Mouse (Mus musculus): ENCODE measurements around the gene Il1rl1.

Il1rl1 gene

DNA sequence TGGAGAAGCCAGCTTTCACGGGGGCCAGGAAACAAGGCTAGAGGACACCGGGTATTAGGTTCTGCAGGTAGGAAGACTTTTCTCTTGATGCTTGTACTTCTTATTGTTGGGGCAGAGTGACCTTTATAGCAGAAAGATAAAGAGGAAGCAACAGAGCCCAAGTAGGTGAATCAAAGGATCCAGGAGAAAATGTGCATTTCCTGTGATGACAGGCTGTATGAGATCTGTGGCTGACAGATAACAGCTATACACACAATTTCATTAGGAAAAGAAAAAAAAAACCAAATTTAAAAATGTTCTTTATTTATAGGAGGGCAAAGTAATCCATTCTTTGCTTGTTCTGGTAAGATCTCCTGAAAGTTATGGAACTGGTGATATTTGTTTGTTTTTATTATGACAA lies 8.0 kb downstream of the Il1rl1 start:
- no peak for DNase-seq (ENCODE audit: low read depth, low spot score)

DNA sequence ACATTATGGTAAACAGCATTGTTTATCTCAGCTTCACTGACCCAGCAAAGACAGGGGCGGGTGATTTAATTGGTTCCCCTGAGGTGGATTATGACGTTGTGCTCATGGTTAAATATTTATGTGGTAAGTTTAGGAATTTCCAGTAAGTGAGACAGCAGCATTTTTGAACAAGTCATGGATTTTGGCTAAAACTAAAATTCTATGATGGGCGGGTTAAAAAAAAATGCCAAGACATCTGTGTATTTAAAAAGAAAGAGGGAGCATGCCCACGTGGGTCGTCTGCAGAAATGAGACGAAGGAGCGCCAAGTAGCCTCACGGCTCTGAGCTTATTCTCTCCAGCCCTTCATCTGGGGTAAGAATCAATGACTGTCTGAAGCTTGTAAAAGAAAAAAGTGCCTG lies 10.1 kb downstream of the Il1rl1 start:
- DNase-seq (ENCODE audit: low read depth, low spot score): no peak

DNA sequence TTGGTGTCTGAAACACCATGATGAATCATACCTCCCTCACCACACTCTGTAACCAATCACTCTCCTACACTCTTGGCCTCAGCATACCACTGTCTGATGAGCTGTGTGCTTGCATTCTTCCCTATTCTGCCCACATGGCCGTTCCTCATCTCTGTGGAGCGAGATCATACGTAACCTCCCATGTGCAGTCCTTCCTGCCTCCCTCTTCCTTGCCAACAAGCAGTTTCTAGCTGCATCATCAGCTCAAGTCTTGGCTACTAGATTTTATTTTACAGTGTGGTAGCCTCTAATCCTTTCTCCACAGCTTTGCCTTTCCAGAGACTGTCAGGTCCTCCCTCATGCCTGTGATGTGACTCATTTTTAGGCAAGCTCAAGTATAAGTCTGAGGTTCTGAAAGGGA lies 15.4 kb downstream of the Il1rl1 start:
- DNase-seq (ENCODE audit: low read depth, low spot score): no peak

DNA sequence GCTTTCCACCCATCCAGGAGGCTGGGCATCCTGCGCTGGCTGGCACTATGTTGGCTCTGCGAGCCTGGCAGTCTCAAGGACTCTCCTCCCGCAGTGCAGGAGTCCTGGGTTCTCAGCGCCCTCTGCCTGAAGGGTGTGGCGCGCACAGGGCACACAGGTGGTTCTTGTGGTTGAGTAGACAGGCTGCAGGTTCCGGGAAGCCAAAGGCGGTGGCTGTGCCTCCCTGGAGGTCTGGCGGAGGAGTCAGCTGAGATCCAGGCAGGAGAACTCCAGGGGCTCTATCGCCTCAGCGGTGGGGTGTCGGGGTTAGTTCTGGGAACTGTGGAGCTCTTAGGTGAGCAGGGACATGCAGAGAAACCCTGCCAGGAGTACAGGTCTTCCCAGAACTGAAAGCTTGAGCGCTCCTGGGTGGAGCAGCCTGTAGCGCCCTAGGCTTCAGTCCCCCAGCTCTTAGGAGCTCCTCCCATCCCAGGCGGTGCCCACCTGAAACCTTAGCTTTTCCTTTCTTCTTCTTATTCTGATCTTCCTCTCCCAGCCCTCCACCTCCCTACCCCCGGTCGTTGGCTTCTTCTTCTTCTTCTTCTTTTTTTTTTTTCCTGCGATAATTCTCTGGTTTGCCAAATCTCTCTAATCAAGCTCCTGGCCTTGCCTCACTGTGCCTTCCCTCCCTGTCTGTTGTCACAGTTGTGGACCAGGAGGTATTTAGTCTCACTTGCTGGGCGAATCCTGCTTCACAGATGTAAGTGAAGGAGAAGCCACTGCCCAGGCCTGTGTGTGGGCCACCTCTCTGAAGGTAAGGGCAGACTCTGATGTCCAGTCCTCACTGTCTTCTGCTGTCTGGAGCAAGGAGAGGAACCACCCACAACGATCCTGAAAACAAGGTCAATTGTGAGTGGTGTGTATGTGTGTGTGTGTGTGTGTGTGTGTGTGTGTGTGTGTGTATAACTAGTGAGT lies 36.4 kb downstream of the Il1rl1 start, which contains the start of gene Il18r1:
TSS of gene Il18r1 (plus strand) at position 76 of the 954 bp plus-strand sequence.
- no peak for DNase-seq (ENCODE audit: low read depth, low spot score)

DNA sequence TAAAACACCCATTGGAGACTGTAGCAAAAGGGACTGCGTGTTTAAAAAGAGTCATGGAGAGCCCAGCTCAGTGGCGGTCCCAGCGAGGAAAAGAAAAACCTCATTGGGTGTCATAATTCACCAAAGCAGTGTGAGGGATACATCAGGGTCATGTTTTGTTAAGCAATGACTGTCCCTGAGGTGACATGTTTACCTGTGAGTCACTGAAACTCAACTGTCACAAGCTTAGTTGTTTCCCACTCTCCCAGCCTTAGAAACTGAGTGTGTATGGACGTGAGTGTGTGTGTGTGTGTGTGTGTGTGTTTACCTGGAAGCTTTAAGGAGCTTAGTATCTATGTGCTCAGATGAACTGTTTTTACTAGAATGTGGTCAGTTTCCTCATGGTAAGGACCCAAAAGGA lies 37.9 kb downstream of the Il1rl1 start:
- DNase-seq (ENCODE audit: low read depth, low spot score): no peak

DNA sequence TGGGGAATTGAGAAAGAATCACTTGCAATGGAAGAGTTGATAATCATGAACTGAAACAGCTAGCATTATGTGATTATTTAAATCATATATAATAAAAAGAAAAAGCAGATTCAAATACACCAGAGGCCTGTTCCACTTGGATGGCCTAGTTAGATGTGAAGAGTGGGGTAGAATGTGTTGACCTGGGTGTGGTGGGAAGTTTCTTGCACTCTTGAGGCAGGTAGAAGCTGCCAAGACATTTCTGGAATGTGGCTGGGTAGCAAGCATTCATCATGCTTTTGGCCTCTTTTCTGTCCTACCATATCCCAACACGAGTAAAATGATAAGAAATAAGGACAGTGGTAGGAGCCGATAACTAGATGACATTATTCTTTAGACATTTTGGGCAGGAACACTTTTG lies 39.4 kb downstream of the Il1rl1 start:
- DNase-seq (ENCODE audit: low read depth, low spot score): no peak

DNA sequence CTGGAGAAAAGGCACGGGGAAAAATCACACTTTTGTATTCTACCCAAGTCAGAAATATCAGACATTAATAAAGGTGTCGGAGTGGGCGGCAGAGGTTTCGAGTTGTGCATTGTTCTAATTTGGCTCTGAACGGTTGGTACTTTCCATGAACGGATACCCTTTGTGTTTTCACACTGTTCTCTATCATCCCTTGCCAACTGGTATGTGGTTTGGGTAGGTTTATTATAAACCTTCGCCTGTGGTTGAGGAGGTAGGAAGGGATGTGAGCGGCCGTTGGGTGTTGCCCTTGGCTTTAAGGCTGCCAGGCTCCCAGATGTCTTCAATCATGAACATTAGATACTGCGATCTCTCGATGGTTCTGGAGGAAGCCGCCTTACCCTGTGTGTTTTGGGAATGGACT lies 40.5 kb downstream of the Il1rl1 start:
- DNase-seq (ENCODE audit: low read depth, low spot score): no peak

DNA sequence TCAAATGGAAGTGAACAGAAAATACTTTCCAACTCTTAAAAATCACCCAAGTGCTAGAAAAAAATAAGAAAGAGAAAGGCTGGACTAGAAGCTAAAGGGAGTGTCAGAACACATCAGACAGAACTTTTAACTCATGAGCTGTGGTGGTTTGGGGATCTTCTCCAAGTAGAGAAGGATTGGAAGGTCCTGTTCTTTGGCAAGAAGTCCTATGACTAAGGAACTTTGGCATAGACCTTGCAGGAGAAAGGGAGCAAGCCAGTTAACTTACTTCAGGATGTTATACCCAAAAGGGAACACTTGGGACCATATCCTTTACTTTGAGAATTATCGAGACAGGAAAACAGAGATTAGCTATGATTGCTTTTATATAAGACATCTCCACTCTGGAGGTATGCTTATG lies 43.0 kb downstream of the Il1rl1 start:
- no peak for DNase-seq (ENCODE audit: low read depth, low spot score)

DNA sequence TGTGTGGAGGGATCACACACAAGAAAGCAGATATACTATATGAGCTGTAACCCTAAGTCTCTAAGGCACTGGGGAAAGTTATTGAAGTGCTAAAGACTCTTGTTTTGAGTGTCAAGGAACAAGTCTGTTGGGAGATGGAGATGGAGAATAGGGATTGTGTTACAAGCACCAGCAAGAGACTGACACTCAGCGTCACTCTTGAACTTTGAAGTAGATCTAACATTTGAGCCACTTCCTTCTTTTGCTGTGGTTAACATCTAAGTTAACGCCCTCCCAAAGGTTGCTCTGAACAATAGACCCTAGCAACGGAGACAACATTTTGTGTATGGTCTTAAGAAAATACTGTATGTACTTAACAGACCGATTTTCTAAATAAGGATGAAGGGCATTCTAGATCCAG lies 44.3 kb downstream of the Il1rl1 start:
- no peak for DNase-seq (ENCODE audit: low read depth, low spot score)

DNA sequence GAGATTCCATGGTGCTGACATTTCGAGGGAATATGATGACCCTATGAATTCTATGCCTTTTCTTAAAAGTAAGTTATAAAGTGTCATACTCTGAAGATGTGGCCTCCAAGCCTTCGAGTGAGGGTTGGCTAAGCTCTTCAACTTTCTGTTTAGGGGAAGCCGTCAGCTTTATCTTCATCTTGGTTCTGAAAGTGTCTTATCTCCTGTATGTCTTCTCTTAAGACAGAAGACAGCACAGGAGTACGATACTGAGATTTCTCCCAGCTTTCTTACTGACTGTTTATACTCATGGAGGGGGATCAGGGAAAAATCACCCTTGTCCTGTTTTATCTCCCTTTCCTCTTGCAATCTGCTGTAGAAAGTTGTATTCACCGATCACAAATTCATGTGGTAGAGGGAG lies 45.0 kb downstream of the Il1rl1 start:
- DNase-seq (ENCODE audit: low read depth, low spot score): no peak

DNA sequence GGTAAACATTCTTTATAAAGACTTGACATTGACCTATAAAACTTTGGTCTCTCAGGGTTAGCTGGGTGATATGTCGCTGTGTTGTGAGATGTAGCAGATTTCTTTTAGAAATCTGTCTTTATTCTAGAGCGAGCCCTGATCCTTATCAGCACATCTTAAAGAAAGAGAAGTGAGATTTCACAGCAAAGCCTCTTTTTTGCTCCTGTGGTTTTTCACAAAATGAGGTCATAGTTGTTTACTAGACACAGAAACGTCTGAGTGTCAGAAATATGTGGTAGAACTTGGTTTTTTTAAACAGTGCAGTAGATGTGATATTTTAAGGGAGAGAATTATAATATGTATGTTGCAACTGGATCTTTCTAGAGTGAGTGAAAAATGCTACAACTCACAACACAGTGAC lies 46.3 kb downstream of the Il1rl1 start:
- DNase-seq (ENCODE audit: low read depth, low spot score): no peak

DNA sequence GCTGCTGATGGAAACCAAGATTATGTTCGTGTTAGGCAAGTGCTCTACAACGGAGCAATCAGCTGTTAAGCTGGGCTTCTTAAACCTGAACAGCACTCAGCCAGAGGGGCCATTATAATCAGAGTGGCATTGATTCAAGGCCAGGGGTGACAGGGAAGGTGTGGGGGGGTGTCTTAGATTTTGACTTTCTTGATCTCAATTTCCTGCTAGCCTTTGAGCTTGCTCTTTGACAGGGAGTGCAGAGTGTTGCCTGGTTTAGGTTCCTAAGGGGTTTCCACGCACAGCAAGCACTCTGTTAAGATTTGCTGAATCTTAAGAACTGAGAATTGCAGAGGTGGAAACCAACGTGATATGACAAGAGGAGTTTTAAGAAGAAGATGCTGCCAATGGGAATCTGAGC lies 47.4 kb downstream of the Il1rl1 start:
- DNase-seq (ENCODE audit: low read depth, low spot score): no peak

DNA sequence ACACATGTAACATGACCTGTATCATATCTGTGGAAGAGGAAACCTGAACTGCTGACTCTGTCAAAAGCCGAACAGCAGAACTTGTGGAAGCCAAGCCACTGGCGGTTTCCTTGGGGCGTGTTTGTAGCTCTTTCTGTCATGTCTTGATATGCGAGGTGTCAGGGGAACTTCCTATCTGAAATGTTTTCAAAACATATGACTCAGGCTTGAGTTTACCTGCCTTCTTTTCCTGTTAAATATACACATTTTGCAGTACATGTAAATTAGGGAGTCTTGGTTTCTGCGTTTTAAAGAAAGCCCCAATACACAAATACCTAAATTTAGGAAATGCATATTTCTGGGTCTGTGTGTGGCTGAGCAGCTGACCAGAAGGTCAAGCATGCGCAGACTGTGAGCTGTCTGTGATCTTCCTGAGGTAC lies 50.1 kb downstream of the Il1rl1 start:
- no peak for DNase-seq (ENCODE audit: low read depth, low spot score)

DNA sequence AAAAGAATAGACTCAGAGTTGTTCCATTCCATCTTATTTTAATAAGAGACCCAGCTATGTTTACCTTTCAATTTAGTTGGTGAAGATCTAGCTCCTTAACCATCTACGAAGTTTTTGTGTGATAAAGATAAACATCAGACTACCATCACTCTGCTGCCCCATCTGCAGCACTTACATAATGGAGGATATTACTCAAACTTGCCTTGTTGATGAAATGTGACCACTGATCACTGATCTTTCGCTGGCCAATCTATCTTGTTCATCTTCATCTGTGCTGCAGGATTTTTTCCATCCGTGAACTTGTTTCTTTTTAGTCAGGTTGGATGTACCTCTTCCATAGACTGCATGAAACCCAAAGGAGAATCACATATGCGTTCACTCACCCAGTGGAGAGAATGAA lies 65.2 kb downstream of the Il1rl1 start:
- no peak for DNase-seq (ENCODE audit: low read depth, low spot score)

DNA sequence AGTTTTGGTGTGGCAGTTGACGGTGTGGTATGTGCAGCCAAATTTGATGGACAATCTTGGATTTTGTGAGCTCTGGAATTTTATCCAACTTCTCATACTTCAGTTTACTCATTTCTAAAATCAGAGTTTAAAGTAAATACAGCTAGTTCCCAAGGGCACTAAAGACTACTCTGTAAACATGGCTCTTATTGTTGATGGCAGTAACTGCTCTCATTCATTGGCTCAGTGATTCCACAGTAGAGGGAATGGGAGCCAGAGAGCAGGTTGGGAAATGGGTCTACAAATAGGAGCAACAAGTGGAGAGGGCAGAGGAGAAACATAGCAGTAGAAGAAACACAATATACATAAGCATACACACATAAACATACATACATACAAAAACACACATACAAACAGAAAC lies 70.3 kb downstream of the Il1rl1 start:
- no peak for DNase-seq (ENCODE audit: low read depth, low spot score)

DNA sequence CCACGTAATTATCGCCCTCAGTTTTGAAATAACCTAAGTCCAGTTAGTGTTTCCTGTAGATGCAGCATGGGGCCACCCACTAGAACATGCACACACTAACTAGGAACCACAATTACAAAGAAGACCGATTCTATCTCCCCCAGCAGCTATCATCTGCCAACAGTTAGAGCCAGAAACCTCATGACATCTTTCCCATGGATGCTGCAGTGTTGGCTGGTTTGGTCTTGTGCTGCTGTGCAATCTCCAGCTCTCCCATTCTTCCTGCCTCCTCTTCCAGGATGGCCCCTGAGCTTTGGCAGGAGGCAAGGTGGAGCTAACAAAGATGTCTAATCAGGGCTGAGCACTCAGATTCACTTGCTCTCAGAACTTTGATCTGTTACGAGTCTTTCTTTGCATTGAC lies 71.8 kb downstream of the Il1rl1 start:
- no peak for DNase-seq (ENCODE audit: low read depth, low spot score)

DNA sequence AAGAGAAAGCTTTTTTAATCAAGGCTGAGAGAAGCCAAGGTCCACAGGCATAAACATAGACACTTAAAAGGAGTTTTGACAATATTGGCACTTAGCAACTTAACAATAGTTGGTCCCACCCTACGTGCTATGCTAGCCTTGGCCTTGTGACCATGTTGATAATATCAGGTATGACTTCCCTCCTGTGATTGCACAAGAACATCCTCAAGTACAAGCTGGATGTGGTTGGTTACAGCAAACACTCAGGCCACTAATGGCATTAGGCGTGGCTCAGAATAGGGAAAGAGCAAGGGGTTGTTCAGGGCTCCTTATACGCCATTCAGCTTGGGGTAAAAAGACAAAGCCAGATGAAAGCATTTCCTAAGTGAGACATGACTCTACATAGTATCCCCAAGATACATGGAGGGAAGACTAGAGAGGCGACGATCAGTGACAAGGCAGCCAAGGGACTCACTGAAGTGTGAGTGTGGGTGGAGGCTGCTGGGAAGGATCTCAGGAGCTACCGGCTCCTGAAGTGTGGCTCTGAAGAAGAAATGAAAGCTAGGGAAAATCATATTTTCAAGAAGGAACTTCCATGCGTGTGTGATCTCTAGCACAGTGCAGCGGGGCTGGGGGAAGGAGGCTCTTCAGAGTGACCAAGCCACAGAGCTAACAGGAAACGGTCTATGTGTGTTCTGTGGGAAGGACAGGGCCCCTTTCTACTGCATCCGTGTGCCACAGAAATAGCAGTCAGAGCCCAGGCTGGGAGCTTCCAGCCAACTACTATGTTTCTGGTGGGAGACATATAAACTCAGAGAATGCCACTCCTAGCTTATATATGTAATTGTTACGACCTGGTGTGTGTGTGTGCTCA lies 72.4 kb downstream of the Il1rl1 start:
- no peak for DNase-seq (ENCODE audit: low read depth, low spot score)

DNA sequence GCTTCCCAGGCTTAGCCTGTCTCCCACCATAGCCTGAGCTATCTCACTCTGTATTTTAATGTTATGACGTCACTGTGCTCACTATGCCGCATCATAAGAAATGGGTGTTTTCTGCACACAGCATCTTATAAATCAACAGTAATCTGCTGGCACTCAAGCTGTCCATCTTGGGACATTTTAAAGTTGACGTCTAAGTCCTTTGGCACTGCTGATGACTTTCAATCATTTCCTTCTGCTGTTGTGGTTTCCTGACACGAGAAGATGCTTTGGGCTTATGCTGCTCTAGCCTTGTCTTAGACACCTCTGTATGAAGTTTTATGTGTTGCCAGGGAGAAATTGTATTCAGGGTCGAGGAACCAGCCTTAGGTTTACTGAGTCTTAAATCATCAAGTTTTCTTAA lies 75.2 kb downstream of the Il1rl1 start:
- no peak for DNase-seq (ENCODE audit: low read depth, low spot score)

Data from WW6 (cell line).